Mouse (Mus musculus): ENCODE measurements around the gene Mast4.

- no peak for TF ChIP-seq POLR2A (IDR thresholded peaks at IDR 0.05; ENCODE audit: control insufficient read depth, extremely low read depth, insufficient read depth, low read length, poor library complexity)
- no peak for TF ChIP-seq CTCF (IDR thresholded peaks at IDR 0.05; ENCODE audit: borderline replicate concordance, control insufficient read depth, extremely low read depth, insufficient read depth, low read length, poor library complexity)
Measured at GRCm38 (mm10) chr13:103207199-103207598, 127.1 kb downstream of the Mast4 start.

Measured in thymus, adult 2 months (tissue).